Mouse (Mus musculus): Measurements from ENCODE around the gene Pnpla1.

Pnpla1 gene

GRCm38 (mm10) chr17:28846974-28847617 lies 11.1 kb upstream of the Pnpla1 start:
- DNase-seq: no peak

GRCm38 (mm10) chr17:28850511-28850910 lies 7.7 kb upstream of the Pnpla1 start:
- no peak for DNase-seq

- no peak for DNase-seq
These were observed 3.8 kb upstream of the Pnpla1 start for GRCm38 (mm10) chr17:28854377-28854776.

GRCm38 (mm10) chr17:28855166-28855885 lies 2.9 kb upstream of the Pnpla1 start:
- DNase-seq: peak; percentile 51

- DNase-seq: peak; percentile 56
These were observed 2.2 kb upstream of the Pnpla1 start for GRCm38 (mm10) chr17:28856030-28856429.

- DNase-seq: no peak
These were observed 5.7 kb downstream of the Pnpla1 start for GRCm38 (mm10) chr17:28863926-28864325.

GRCm38 (mm10) chr17:28864464-28864863 lies 6.3 kb downstream of the Pnpla1 start:
- no peak for DNase-seq

GRCm38 (mm10) chr17:28866921-28867320 lies 8.7 kb downstream of the Pnpla1 start:
- no peak for DNase-seq

- DNase-seq: no peak
These were observed 9.2 kb downstream of the Pnpla1 start for GRCm38 (mm10) chr17:28867381-28867780.

- no peak for DNase-seq
These were observed 11.3 kb downstream of the Pnpla1 start for GRCm38 (mm10) chr17:28869412-28870110.

- no peak for DNase-seq
These were observed 12.2 kb downstream of the Pnpla1 start for GRCm38 (mm10) chr17:28870435-28870834.

GRCm38 (mm10) chr17:28871831-28872230 lies 13.6 kb downstream of the Pnpla1 start:
- no peak for DNase-seq

- DNase-seq: no peak
These were observed 14.1 kb downstream of the Pnpla1 start for GRCm38 (mm10) chr17:28872322-28872721.

GRCm38 (mm10) chr17:28874216-28874615 lies 16.0 kb downstream of the Pnpla1 start:
- no peak for DNase-seq

GRCm38 (mm10) chr17:28874825-28875224 lies 16.6 kb downstream of the Pnpla1 start:
- peak; percentile 46 for DNase-seq

- DNase-seq: peak; percentile 75
These were observed 17.1 kb downstream of the Pnpla1 start for GRCm38 (mm10) chr17:28875316-28875715.

- DNase-seq: no peak
These were observed 18.1 kb downstream of the Pnpla1 start for GRCm38 (mm10) chr17:28876331-28876730.

GRCm38 (mm10) chr17:28876821-28877220 lies 18.6 kb downstream of the Pnpla1 start:
- no peak for DNase-seq

GRCm38 (mm10) chr17:28879931-28880391 lies 21.8 kb downstream of the Pnpla1 start:
- DNase-seq: peak; percentile 82

GRCm38 (mm10) chr17:28882316-28882715 lies 24.1 kb downstream of the Pnpla1 start:
- peak; percentile 80 for DNase-seq

- DNase-seq: peak; percentile 44
These were observed 24.6 kb downstream of the Pnpla1 start for GRCm38 (mm10) chr17:28882810-28883209.

GRCm38 (mm10) chr17:28883941-28884516 lies 25.8 kb downstream of the Pnpla1 start:
- no peak for DNase-seq

- DNase-seq: no peak
These were observed 27.0 kb downstream of the Pnpla1 start for GRCm38 (mm10) chr17:28885231-28885630.

Measured in lung, postnatal 36 days (tissue).